Mouse (Mus musculus) liver, embryonic 14.5 days (tissue): Measurements from ENCODE around the gene Fzr1. TPM values are rescaled to one million over a fixed set of nuclear protein-coding genes. Genes with fewer than 3 reads are reported as not detected.

ENCODE experiments used
- ATAC-seq: fragments of 200-750 bp; cut with Nextera tagmentation; 2 replicates; pipeline ENCODE4 v1.8.0; 2017; ENCODE audit warnings: moderate number of reproducible peaks, mild to moderate bottlenecking, moderate library complexity; ENCODE audit not compliant: insufficient read depth
- DNase-seq, 3 experiments: peaks; one replicate each; pipeline ENCODE4 v3.0.0-alpha.2; 2012 to 2013; ENCODE audit warnings: low read depth in 3 of 3, low spot score in 3 of 3
- H3K27ac ChIP-seq: fragments of 300-500 bp; sonication (generic); 2 replicates; pipeline ENCODE4 v1.5.1; 2014; ENCODE audit warnings: moderate library complexity, mild to moderate bottlenecking, control low read depth, inconsistent platforms
- H3K27me3 ChIP-seq: fragments of 300-500 bp; sonication (generic); 2 replicates; pipeline ENCODE4 v1.6.1; 2014; ENCODE audit warnings: mild to moderate bottlenecking, low read length, moderate library complexity; ENCODE audit not compliant: control insufficient read depth, insufficient read depth
- H3K36me3 ChIP-seq: fragments of 300-500 bp; sonication (generic); replicated peaks from 2 replicates; pipeline ENCODE4 v1.6.1; 2014; ENCODE audit warnings: low read depth; ENCODE audit not compliant: control insufficient read depth, insufficient read depth
- H3K4me1 ChIP-seq, 2 experiments: fragments of 200-500 bp in 1 of 2; fragments of 300-500 bp in 1 of 2; sonication (generic) in 1 of 2; replicated peaks; 2 replicates each; pipeline ENCODE4 v1.6.1; 2012 to 2014; ENCODE audit warnings: antibody characterized with exemption in 1 of 2, inconsistent platforms in 1 of 2, low read length in 1 of 2; ENCODE audit not compliant: control insufficient read depth in 2 of 2, insufficient read depth in 2 of 2
- H3K4me2 ChIP-seq: fragments of 300-500 bp; sonication (generic); 2 replicates; pipeline ENCODE4 v1.6.1; 2014; ENCODE audit warnings: low read depth, mild to moderate bottlenecking, control low read depth, moderate library complexity
- H3K4me3 ChIP-seq, 2 experiments: fragments of 200-500 bp in 1 of 2; fragments of 300-500 bp in 1 of 2; sonication (generic) in 1 of 2; 2 replicates each; pipeline ENCODE4 v1.5.1; 2012 to 2014; ENCODE audit warnings: low read depth in 2 of 2, low read length in 2 of 2, mild to moderate bottlenecking in 2 of 2, control low read depth in 1 of 2, inconsistent platforms in 1 of 2, moderate library complexity in 1 of 2; ENCODE audit not compliant: insufficient read depth in 1 of 2
- H3K9ac ChIP-seq: fragments of 300-500 bp; sonication (generic); replicated peaks from 2 replicates; pipeline ENCODE4 v1.6.1; 2014; ENCODE audit warnings: mild to moderate bottlenecking, control low read depth, moderate library complexity
- H3K9me3 ChIP-seq: fragments of 300-500 bp; sonication (generic); 2 replicates; pipeline ENCODE4 v1.6.1; 2016; ENCODE audit warnings: low read length, mixed read lengths; ENCODE audit not compliant: control insufficient read depth
- CTCF ChIP-seq: IDR thresholded peaks from 2 replicates; pipeline ENCODE4 v1.5.1; 2016; ENCODE audit warnings: antibody characterized with exemption, low read depth, control low read depth
- EP300 ChIP-seq: IDR thresholded peaks from 2 replicates; pipeline ENCODE4 v1.6.1; 2016; ENCODE audit warnings: antibody characterized with exemption, low read depth
- WGBS: fragments of 180-500 bp; shearing (Covaris S2); extraction: QIAGEN DNeasy Blood & Tissue Kit; methylation state at CpG from one replicate; pipeline ENCODE4 v1.1.7; 2014; ENCODE audit not compliant: insufficient replicate concordance; 5-methylcytosine and 5-hydroxymethylcytosine counted together
- polyA plus RNA-seq, 2 experiments: library from polyadenylated mRNA; depleted of rRNA in 1 of 2; stranded (reverse) in 1 of 2; unstranded in 1 of 2; fragments of >200 nt; fragmentation: Nextera tagmentation in 1 of 2; extraction: Ambion mirVana in 1 of 2; gene quantifications; 2 replicates each; pipeline versions ENCODE4 v1.2.1 to v1.2.3; 2012 to 2014

The Fzr1 gene
- polyA plus RNA-seq, 2 experiments: 73.1 to 80.5 TPM

DNA sequence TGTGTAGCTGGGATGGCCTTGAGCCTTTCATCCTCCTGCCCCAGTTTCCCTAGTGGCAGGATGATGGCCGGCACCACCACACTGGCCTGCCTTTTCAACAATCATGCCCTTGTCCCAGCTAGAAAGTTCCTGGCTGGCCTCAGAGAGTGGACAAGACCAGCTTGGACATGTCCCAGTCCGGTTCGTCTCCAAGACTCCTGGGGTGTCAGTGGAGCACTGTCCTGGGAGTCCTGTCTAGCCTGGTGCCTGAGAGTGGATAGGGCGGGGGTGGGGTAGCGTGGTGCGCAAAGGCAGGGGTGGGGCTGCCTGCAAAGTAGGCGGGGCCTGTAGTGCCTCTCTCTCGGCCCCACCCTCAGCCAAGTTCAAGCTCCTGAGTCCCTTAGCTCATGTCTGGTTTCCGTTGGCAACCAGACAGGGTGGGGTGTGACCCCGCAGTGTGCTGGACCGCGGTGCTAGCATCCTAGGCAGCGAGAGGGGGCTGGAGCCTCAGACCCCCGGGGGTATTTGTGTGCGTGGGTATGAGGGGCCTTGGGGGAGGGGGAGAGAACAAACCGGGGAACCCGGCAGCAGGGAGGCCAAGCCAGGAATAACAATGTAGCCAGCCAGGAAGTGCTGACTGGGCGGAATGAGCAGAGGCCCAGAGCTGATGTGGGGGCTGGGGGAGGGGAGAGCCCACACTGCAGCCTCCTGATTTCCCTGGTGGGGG is 23.4 kb upstream of the Fzr1 start:
- DNase-seq (peak; percentile 58 to 68 (median 63)), ATAC-seq (peak; percentile 80)
- Histone ChIP-seq H3K4me1 (peaks cover 7 to 12% of the 10 kb centered on the region in 2 experiments; a peak in 3 of 4 replicates), H3K4me3 (no peak overlapping the region), H3K27ac (no peak overlapping the region), H3K9me3 (no peaks in the 10 kb centered on the region), H3K27me3 (peaks cover 10% of the 10 kb centered on the region), H3K9ac (no peak overlapping the region), H3K36me3 (no peaks in the 10 kb centered on the region; the same call in 1 of the 2 replicates), H3K4me2 (peak overlapping the region; percentile 17; the same call in 1 of the 2 replicates)
- WGBS: 11% methylated on average over 18 of the region's 18 CpGs
- TF ChIP-seq CTCF: no peak; the same call in 1 of the 2 replicates
- no peak for TF ChIP-seq EP300

DNA sequence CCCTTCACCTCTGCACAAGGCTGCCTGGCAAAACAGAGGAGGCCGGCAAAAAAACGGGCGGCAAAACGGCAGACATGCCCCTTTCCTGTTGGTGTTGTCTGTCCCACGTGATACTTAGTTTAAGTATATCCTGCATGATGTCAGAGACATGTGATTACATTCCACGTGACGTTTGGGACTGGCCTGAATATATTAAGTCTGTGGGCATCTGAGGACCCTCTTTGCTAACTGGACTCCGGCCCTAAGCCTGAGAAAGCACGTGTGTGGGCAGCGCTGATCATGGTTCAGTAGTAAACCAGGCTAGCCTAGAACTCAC is 22.8 kb upstream of the Fzr1 start:
- no peak for TF ChIP-seq CTCF
- no peak for TF ChIP-seq EP300
- Histone ChIP-seq H3K4me3 (no peak overlapping the region), H3K9ac (no peak overlapping the region), H3K27me3 (peaks cover 4% of the 10 kb centered on the region), H3K27ac (no peak overlapping the region), H3K9me3 (no peaks in the 10 kb centered on the region), H3K4me1 (peaks cover 7 to 12% of the 10 kb centered on the region in 2 experiments; a peak in 3 of 4 replicates), H3K4me2 (no peak overlapping the region), H3K36me3 (no peaks in the 10 kb centered on the region; the same call in 1 of the 2 replicates)
- DNase-seq (no peak), ATAC-seq (peak; percentile 2; the same call in 1 of the 2 replicates)
- WGBS: 46% methylated on average over 10 of the region's 10 CpGs

DNA sequence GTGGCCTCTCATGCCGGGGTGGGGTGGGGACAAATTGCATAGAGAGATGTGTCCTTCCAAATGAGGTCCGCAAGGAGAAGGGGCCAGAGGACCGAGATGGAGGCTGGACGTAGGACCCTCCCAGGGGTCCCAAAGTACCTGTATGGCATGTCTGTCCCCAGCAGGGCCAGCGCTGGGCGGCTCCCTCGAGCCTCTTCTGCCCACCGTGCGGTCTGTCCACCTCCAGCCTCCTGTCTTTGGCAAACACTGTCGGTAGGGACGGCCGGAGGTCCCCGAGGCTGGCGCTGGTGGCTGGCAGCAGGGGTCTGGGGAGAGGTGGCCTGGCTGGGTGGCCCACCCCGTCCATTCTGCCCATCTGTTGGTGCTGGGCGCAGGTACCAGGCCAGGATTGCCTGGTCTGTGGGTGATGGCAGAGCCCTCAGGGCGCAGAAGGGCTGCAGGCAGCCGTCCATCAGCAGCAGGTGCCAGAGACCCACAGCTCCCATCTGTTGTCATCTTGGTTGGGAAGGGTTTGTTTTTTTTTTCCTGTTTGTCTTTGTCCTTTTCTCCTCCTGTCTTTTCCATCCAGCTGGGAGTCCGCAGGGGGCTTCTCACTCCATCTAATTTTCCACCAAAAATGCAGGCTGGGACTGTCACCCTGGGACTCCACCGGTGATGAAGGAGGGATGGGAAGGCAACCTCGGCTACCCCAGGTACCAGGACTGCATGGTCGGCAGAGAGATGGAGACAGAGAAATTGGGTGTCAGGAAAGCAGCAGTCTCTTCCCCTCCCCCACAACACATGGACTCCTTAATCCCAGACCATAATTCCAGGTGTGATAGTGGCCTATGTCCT is 22.3 kb upstream of the Fzr1 start:
- Histone ChIP-seq H3K4me2 (no peak overlapping the region), H3K27me3 (peaks cover 3% of the 10 kb centered on the region; the same call in 1 of the 2 replicates), H3K27ac (no peak overlapping the region), H3K9ac (no peak overlapping the region), H3K9me3 (no peaks in the 10 kb centered on the region), H3K4me3 (no peak overlapping the region), H3K4me1 (peaks cover 7 to 12% of the 10 kb centered on the region in 2 experiments; a peak in 3 of 4 replicates), H3K36me3 (no peaks in the 10 kb centered on the region; the same call in 1 of the 2 replicates)
- 69% methylated on average over 22 of the region's 22 CpGs for WGBS
- TF ChIP-seq EP300 (no peak), CTCF (no peak)
- ATAC-seq: no peak
- DNase-seq: no peak

- Histone ChIP-seq H3K4me3 (no peak overlapping the region), H3K27ac (no peak overlapping the region)
Measured at GRCm38 (mm10) chr10:81399798-81400308, 21.5 kb upstream of the Fzr1 start.

GRCm38 (mm10) chr10:81399296-81399695 is 21.0 kb upstream of the Fzr1 start:
- Histone ChIP-seq H3K27me3 (no peaks in the 10 kb centered on the region; the same call in 1 of the 2 replicates), H3K9me3 (no peaks in the 10 kb centered on the region), H3K4me1 (peaks cover 7 to 12% of the 10 kb centered on the region in 2 experiments; a peak in 3 of 4 replicates), H3K4me2 (no peak overlapping the region), H3K4me3 (no peak overlapping the region), H3K27ac (no peak overlapping the region), H3K36me3 (no peaks in the 10 kb centered on the region; the same call in 1 of the 2 replicates), H3K9ac (no peak overlapping the region)
- TF ChIP-seq CTCF (no peak), EP300 (no peak)
- ATAC-seq: no peak
- no peak for DNase-seq
- WGBS: 77% methylated on average over 5 of the region's 5 CpGs

More at GRCm38 (mm10) chr10:81399798-81400308, 21.5 kb upstream of the Fzr1 start:
- Histone ChIP-seq H3K4me1 (peaks cover 7 to 12% of the 10 kb centered on the region in 2 experiments; a peak in 3 of 4 replicates), H3K36me3 (no peaks in the 10 kb centered on the region; the same call in 1 of the 2 replicates), H3K9ac (no peak overlapping the region), H3K27me3 (peaks cover 3% of the 10 kb centered on the region; the same call in 1 of the 2 replicates), H3K9me3 (no peaks in the 10 kb centered on the region), H3K4me2 (no peak overlapping the region)
- TF ChIP-seq EP300 (no peak), CTCF (no peak)
- 72% methylated on average over 18 of the region's 18 CpGs for WGBS
- DNase-seq (no peak), ATAC-seq (no peak)
